Mouse (Mus musculus) heart, adult 2 months (tissue): ENCODE data around the gene Shld1. TPM values are rescaled to one million over a fixed set of nuclear protein-coding genes. Genes with fewer than 3 reads are reported as not detected.

Experiments
- DNase-seq, 2 experiments: peaks; one replicate each; pipeline ENCODE4 v3.0.0; 2021
- H3K27ac ChIP-seq: fragments of 200-600 bp; 2 replicates; pipeline ENCODE4 v1.8.1; 2022
- H3K27me3 ChIP-seq: fragments of 200-500 bp; 2 replicates; pipeline ENCODE4 v1.6.1; 2012; ENCODE audit warnings: mild to moderate bottlenecking, low read length, inconsistent platforms, mixed read lengths; ENCODE audit not compliant: control insufficient read depth, insufficient read depth
- H3K36me3 ChIP-seq: fragments of 200-500 bp; 2 replicates; pipeline ENCODE4 v1.6.1; 2012; ENCODE audit warnings: low read length, inconsistent platforms; ENCODE audit not compliant: control insufficient read depth, insufficient read depth
- H3K4me1 ChIP-seq: fragments of 200-500 bp; 2 replicates; pipeline ENCODE4 v1.6.1; 2011; ENCODE audit warnings: low read length; ENCODE audit not compliant: control insufficient read depth, insufficient read depth
- H3K4me3 ChIP-seq: fragments of 200-600 bp; 2 replicates; pipeline ENCODE4 v1.8.1; 2022
- H3K79me2 ChIP-seq: fragments of 200-500 bp; replicated peaks from 2 replicates; pipeline ENCODE4 v1.6.1; 2012; ENCODE audit warnings: mild to moderate bottlenecking, inconsistent platforms, low read length, moderate library complexity, mixed read lengths; ENCODE audit not compliant: control insufficient read depth, insufficient read depth
- H3K9ac ChIP-seq: fragments of 200-500 bp; 2 replicates; pipeline ENCODE4 v1.6.1; 2012; ENCODE audit warnings: low read depth, mild to moderate bottlenecking, control low read depth, inconsistent platforms, low read length, mixed read lengths
- CTCF ChIP-seq: fragments of 200-600 bp; IDR thresholded peaks from 2 replicates; pipeline ENCODE4 v1.8.1; 2022; ENCODE audit warnings: antibody characterized with exemption, mild to moderate bottlenecking, moderate library complexity
- EP300 ChIP-seq: fragments of 200-500 bp; IDR thresholded peaks from 2 replicates; pipeline ENCODE4 v1.6.1; 2011; ENCODE audit warnings: low read depth, low read length, control low read depth; ENCODE audit not compliant: insufficient read depth
- POLR2A ChIP-seq: fragments of 200-500 bp; IDR thresholded peaks from 2 replicates; pipeline ENCODE4 v1.6.1; 2011; ENCODE audit warnings: mild to moderate bottlenecking, low read depth, low read length, control low read depth; ENCODE audit not compliant: insufficient read depth
- WGBS: fragments of 180-500 bp; shearing (Covaris S2); methylation state at CpG from one replicate; pipeline ENCODE4 v1.1.7; 2018; 5-methylcytosine and 5-hydroxymethylcytosine counted together
- intact Hi-C: fragments of 180-260 bp; cut with DNase I; formaldehyde crosslinking; loops from one replicate; pipeline ENCODE4 v1.15.1; 2025
- polyA plus RNA-seq: library from polyadenylated mRNA; depleted of rRNA; stranded (reverse); fragments of >200 nt; gene quantifications from 2 replicates; pipeline ENCODE4 v1.2.3, GENCODE M21; 2012
- total RNA-seq, 2 experiments: library from RNA; stranded (reverse); gene quantifications; 2 replicates each; pipeline ENCODE4 v1.2.3; 2021

Gene Shld1
- total and polyA plus RNA-seq, 3 experiments, result 34.8 to 57.6 (median 37.8) TPM

GRCm38 (mm10) chr2:132732940-132733339 is 46.2 kb downstream of the Shld1 start:
- H3K79me2 ChIP-seq, result no peaks in the 10 kb centered on the region
- no peak overlapping the region for H3K4me3 ChIP-seq
- WGBS, result 87% methylated on average over 5 of the region's 5 CpGs
- DNase-seq, result no peak
- TF ChIP-seq CTCF (no peak), EP300 (no peak), POLR2A (no peak)
- H3K36me3 ChIP-seq, result no peaks in the 10 kb centered on the region
- no peak overlapping the region for H3K9ac ChIP-seq
- no peaks in the 10 kb centered on the region for H3K4me1 ChIP-seq
- no peaks in the 10 kb centered on the region for H3K27me3 ChIP-seq
- intact Hi-C loops, result no loop called here
- H3K27ac ChIP-seq, result no peak overlapping the region

GRCm38 (mm10) chr2:132733603-132734573 is 47.2 kb downstream of the Shld1 start:
- Histone ChIP-seq H3K4me3 (no peak overlapping the region), H3K9ac (no peak overlapping the region), H3K27ac (no peak overlapping the region), H3K79me2 (no peaks in the 10 kb centered on the region), H3K36me3 (no peaks in the 10 kb centered on the region; the same call in 1 of the 2 replicates), H3K4me1 (no peaks in the 10 kb centered on the region), H3K27me3 (no peaks in the 10 kb centered on the region)
- no peak for DNase-seq
- WGBS, result 92% methylated on average over 10 of the region's 10 CpGs
- TF ChIP-seq EP300 (no peak), CTCF (no peak), POLR2A (no peak)
- intact Hi-C loops, result no loop called here

GRCm38 (mm10) chr2:132738816-132739432 is 52.2 kb downstream of the Shld1 start:
- TF ChIP-seq POLR2A, result no peak
- TF ChIP-seq CTCF, result no peak
- no peak for TF ChIP-seq EP300
- no peak overlapping the region for H3K9ac ChIP-seq
- intact Hi-C loops, result no loop called here
- H3K4me1 ChIP-seq, result no peaks in the 10 kb centered on the region
- H3K27ac ChIP-seq, result no peak overlapping the region
- H3K79me2 ChIP-seq, result no peaks in the 10 kb centered on the region
- no peaks in the 10 kb centered on the region; the same call in 1 of the 2 replicates for H3K36me3 ChIP-seq
- no peak for DNase-seq
- WGBS, result 60% methylated on average over 2 of the region's 2 CpGs
- H3K27me3 ChIP-seq, result no peaks in the 10 kb centered on the region
- H3K4me3 ChIP-seq, result no peak overlapping the region

- Histone ChIP-seq H3K27me3 (no peaks in the 10 kb centered on the region), H3K4me1 (no peaks in the 10 kb centered on the region), H3K27ac (no peak overlapping the region), H3K79me2 (no peaks in the 10 kb centered on the region), H3K4me3 (no peak overlapping the region), H3K36me3 (no peaks in the 10 kb centered on the region; the same call in 1 of the 2 replicates), H3K9ac (no peak overlapping the region)
- TF ChIP-seq POLR2A (no peak), CTCF (no peak), EP300 (no peak)
- WGBS, result 64% methylated on average over 8 of the region's 8 CpGs
- intact Hi-C loops, result no loop called here
- DNase-seq, result no peak
Observed at GRCm38 (mm10) chr2:132741862-132742347, 55.2 kb downstream of the Shld1 start.

- H3K4me3 ChIP-seq, result no peak overlapping the region
- no peaks in the 10 kb centered on the region for H3K27me3 ChIP-seq
- no peaks in the 10 kb centered on the region for H3K79me2 ChIP-seq
- no peaks in the 10 kb centered on the region for H3K36me3 ChIP-seq
- H3K4me1 ChIP-seq, result no peaks in the 10 kb centered on the region
- H3K27ac ChIP-seq, result no peak overlapping the region
- 73% methylated on average over 5 of the region's 5 CpGs for WGBS
- DNase-seq, result no peak
- H3K9ac ChIP-seq, result no peak overlapping the region
- TF ChIP-seq POLR2A (no peak), CTCF (no peak), EP300 (no peak)
- intact Hi-C loops, result no loop called here
Observed at GRCm38 (mm10) chr2:132744866-132745265, 58.1 kb downstream of the Shld1 start.
